Mouse (Mus musculus) liver, embryonic 14.5 days (tissue): Measurements from ENCODE around the gene Galnt2. TPM values are rescaled to one million over a fixed set of nuclear protein-coding genes. Genes with fewer than 3 reads are reported as not detected.

Experiments
- ATAC-seq: fragments of 200-750 bp; cut with Nextera tagmentation; 2 replicates; pipeline ENCODE4 v1.8.0; 2017; ENCODE audit warnings: moderate number of reproducible peaks, mild to moderate bottlenecking, moderate library complexity; ENCODE audit not compliant: insufficient read depth
- DNase-seq, 3 experiments: peaks; one replicate each; pipeline ENCODE4 v3.0.0-alpha.2; 2012 to 2013; ENCODE audit warnings: low read depth in 3 of 3, low spot score in 3 of 3
- H3K27ac ChIP-seq: fragments of 300-500 bp; sonication (generic); 2 replicates; pipeline ENCODE4 v1.5.1; 2014; ENCODE audit warnings: moderate library complexity, mild to moderate bottlenecking, control low read depth, inconsistent platforms
- H3K27me3 ChIP-seq: fragments of 300-500 bp; sonication (generic); 2 replicates; pipeline ENCODE4 v1.6.1; 2014; ENCODE audit warnings: mild to moderate bottlenecking, low read length, moderate library complexity; ENCODE audit not compliant: control insufficient read depth, insufficient read depth
- H3K36me3 ChIP-seq: fragments of 300-500 bp; sonication (generic); replicated peaks from 2 replicates; pipeline ENCODE4 v1.6.1; 2014; ENCODE audit warnings: low read depth; ENCODE audit not compliant: control insufficient read depth, insufficient read depth
- H3K4me1 ChIP-seq, 2 experiments: fragments of 200-500 bp in 1 of 2; fragments of 300-500 bp in 1 of 2; sonication (generic) in 1 of 2; replicated peaks; 2 replicates each; pipeline ENCODE4 v1.6.1; 2012 to 2014; ENCODE audit warnings: antibody characterized with exemption in 1 of 2, inconsistent platforms in 1 of 2, low read length in 1 of 2; ENCODE audit not compliant: control insufficient read depth in 2 of 2, insufficient read depth in 2 of 2
- H3K4me2 ChIP-seq: fragments of 300-500 bp; sonication (generic); 2 replicates; pipeline ENCODE4 v1.6.1; 2014; ENCODE audit warnings: low read depth, mild to moderate bottlenecking, control low read depth, moderate library complexity
- H3K4me3 ChIP-seq, 2 experiments: fragments of 200-500 bp in 1 of 2; fragments of 300-500 bp in 1 of 2; sonication (generic) in 1 of 2; 2 replicates each; pipeline ENCODE4 v1.5.1; 2012 to 2014; ENCODE audit warnings: low read depth in 2 of 2, low read length in 2 of 2, mild to moderate bottlenecking in 2 of 2, control low read depth in 1 of 2, inconsistent platforms in 1 of 2, moderate library complexity in 1 of 2; ENCODE audit not compliant: insufficient read depth in 1 of 2
- H3K9ac ChIP-seq: fragments of 300-500 bp; sonication (generic); replicated peaks from 2 replicates; pipeline ENCODE4 v1.6.1; 2014; ENCODE audit warnings: mild to moderate bottlenecking, control low read depth, moderate library complexity
- H3K9me3 ChIP-seq: fragments of 300-500 bp; sonication (generic); 2 replicates; pipeline ENCODE4 v1.6.1; 2016; ENCODE audit warnings: low read length, mixed read lengths; ENCODE audit not compliant: control insufficient read depth
- CTCF ChIP-seq: IDR thresholded peaks from 2 replicates; pipeline ENCODE4 v1.5.1; 2016; ENCODE audit warnings: antibody characterized with exemption, low read depth, control low read depth
- EP300 ChIP-seq: IDR thresholded peaks from 2 replicates; pipeline ENCODE4 v1.6.1; 2016; ENCODE audit warnings: antibody characterized with exemption, low read depth
- WGBS: fragments of 180-500 bp; shearing (Covaris S2); extraction: QIAGEN DNeasy Blood & Tissue Kit; methylation state at CpG from one replicate; pipeline ENCODE4 v1.1.7; 2014; ENCODE audit not compliant: insufficient replicate concordance; 5-methylcytosine and 5-hydroxymethylcytosine counted together
- polyA plus RNA-seq, 2 experiments: library from polyadenylated mRNA; depleted of rRNA in 1 of 2; stranded (reverse) in 1 of 2; unstranded in 1 of 2; fragments of >200 nt; fragmentation: Nextera tagmentation in 1 of 2; extraction: Ambion mirVana in 1 of 2; gene quantifications; 2 replicates each; pipeline versions ENCODE4 v1.2.1 to v1.2.3; 2012 to 2014

Gene Galnt2
- polyA plus RNA-seq, 2 experiments: 6.6 to 19.2 TPM

- TF ChIP-seq CTCF: no peak
- TF ChIP-seq EP300: no peak
- Histone ChIP-seq H3K4me1 (no peaks in the 10 kb centered on the region), H3K4me2 (no peak overlapping the region), H3K9me3 (no peaks in the 10 kb centered on the region), H3K36me3 (no peaks in the 10 kb centered on the region), H3K4me3 (no peak overlapping the region), H3K27ac (no peak overlapping the region), H3K27me3 (no peaks in the 10 kb centered on the region), H3K9ac (no peak overlapping the region)
- 75% methylated on average over 22 of the region's 23 CpGs for WGBS
- no peak for ATAC-seq
- no peak for DNase-seq
These were observed 140.4 kb downstream of the Galnt2 start for GRCm38 (mm10) chr8:124371410-124372123.

GRCm38 (mm10) chr8:124373753-124374152 lies 142.6 kb downstream of the Galnt2 start:
- H3K9me3 ChIP-seq: no peaks in the 10 kb centered on the region
- no peaks in the 10 kb centered on the region for H3K27me3 ChIP-seq
- no peaks in the 10 kb centered on the region for H3K4me1 ChIP-seq
- H3K9ac ChIP-seq: no peak overlapping the region
- no peak overlapping the region for H3K4me2 ChIP-seq
- no peak overlapping the region for H3K4me3 ChIP-seq
- no peak overlapping the region for H3K27ac ChIP-seq
- no peaks in the 10 kb centered on the region for H3K36me3 ChIP-seq
- WGBS: 66% methylated on average over 5 of the region's 5 CpGs
- ATAC-seq (no peak), DNase-seq (no peak)
- TF ChIP-seq EP300 (no peak), CTCF (no peak)

- Histone ChIP-seq H3K36me3 (no peaks in the 10 kb centered on the region), H3K9me3 (no peaks in the 10 kb centered on the region), H3K4me2 (no peak overlapping the region), H3K27ac (no peak overlapping the region), H3K4me1 (no peaks in the 10 kb centered on the region), H3K9ac (no peak overlapping the region), H3K27me3 (no peaks in the 10 kb centered on the region), H3K4me3 (no peak overlapping the region)
- WGBS: 63% methylated on average over 6 of the region's 6 CpGs
- ATAC-seq (no peak), DNase-seq (no peak)
- no peak for TF ChIP-seq CTCF
- no peak for TF ChIP-seq EP300
These were observed 144.0 kb downstream of the Galnt2 start for GRCm38 (mm10) chr8:124375168-124375567.

DNA sequence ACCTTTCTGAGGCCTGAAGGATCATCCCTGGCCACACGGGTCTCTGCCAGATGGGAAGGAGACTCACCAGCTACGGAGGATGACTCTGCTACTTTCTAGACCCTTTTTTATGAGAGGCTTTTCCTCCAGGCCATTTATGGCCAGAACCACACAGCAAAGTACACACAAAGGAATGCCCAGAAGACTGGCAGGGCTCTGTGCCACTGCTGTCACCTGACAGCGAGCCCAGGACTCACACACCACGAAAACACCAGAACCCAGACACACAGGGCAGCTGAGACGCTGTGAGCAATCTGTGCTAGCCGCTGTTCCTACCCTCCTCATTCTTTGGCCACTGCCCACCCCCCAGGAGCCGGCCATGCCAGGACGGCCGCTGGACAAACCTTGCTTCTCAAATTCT lies 144.5 kb downstream of the Galnt2 start:
- ATAC-seq (no peak), DNase-seq (no peak)
- no peaks in the 10 kb centered on the region for H3K27me3 ChIP-seq
- H3K4me1 ChIP-seq: no peaks in the 10 kb centered on the region
- H3K9me3 ChIP-seq: no peaks in the 10 kb centered on the region
- WGBS: 65% methylated on average over 9 of the region's 9 CpGs
- H3K4me3 ChIP-seq: no peak overlapping the region
- no peaks in the 10 kb centered on the region for H3K36me3 ChIP-seq
- no peak overlapping the region for H3K9ac ChIP-seq
- no peak overlapping the region for H3K27ac ChIP-seq
- TF ChIP-seq CTCF: no peak
- no peak for TF ChIP-seq EP300
- no peak overlapping the region for H3K4me2 ChIP-seq

DNA sequence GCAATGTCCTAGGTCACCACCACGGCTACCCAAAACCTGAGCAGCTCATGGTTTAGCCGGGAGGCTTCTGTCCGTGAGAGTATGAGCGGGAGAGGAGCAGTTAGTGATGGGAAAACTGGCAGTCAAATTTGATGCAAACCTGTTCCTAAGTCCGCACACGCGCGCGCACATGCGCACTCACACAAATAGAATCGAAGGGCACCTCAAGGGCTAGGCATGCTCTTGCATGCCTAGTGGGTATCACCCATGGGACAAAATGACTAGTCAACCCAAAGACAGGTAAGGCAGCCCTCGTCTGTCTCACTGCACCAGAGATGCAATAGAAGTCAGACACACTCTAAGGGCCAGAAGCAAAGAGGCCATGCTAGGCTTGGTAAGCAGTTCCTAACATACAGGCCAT lies 145.2 kb downstream of the Galnt2 start:
- Histone ChIP-seq H3K4me2 (no peak overlapping the region), H3K4me1 (no peaks in the 10 kb centered on the region), H3K4me3 (no peak overlapping the region), H3K36me3 (no peaks in the 10 kb centered on the region), H3K27me3 (no peaks in the 10 kb centered on the region), H3K9me3 (no peaks in the 10 kb centered on the region), H3K27ac (no peak overlapping the region), H3K9ac (no peak overlapping the region)
- DNase-seq (no peak), ATAC-seq (no peak)
- no peak for TF ChIP-seq CTCF
- TF ChIP-seq EP300: no peak
- WGBS: 80% methylated on average over 12 of the region's 12 CpGs
